Mouse (Mus musculus) ES-E14 (cell line): ENCODE results near the gene Fry. TPM values are rescaled to one million over a fixed set of nuclear protein-coding genes. Genes with fewer than 3 reads are reported as not detected.

ENCODE experiments used
- DNase-seq: peaks from one replicate; pipeline ENCODE4 v3.0.0-alpha.2; 2013; ENCODE audit warnings: low read depth, low spot score
- H3K27ac ChIP-seq: 2 replicates; pipeline ENCODE4 v1.5.1; 2012; ENCODE audit warnings: low read depth, mild to moderate bottlenecking, low read length, moderate library complexity, mixed read lengths; ENCODE audit not compliant: poor library complexity, insufficient read depth, severe bottlenecking
- H3K36me3 ChIP-seq: 2 replicates; pipeline ENCODE4 v1.6.1; 2012; ENCODE audit warnings: mild to moderate bottlenecking, low read length, moderate library complexity, mixed read lengths; ENCODE audit not compliant: control insufficient read depth, poor library complexity, insufficient read depth, severe bottlenecking
- H3K4me1 ChIP-seq, 2 experiments: fragments of 150-350 bp in 1 of 2; sonication (generic) in 1 of 2; 2 replicates each; pipeline ENCODE4 v1.6.1; 2012; ENCODE audit warnings: low read length in 2 of 2, mild to moderate bottlenecking in 1 of 2, mixed read lengths in 1 of 2; ENCODE audit not compliant: control insufficient read depth in 2 of 2, insufficient read depth in 2 of 2, poor library complexity in 1 of 2
- H3K4me3 ChIP-seq, 2 experiments: fragments of 150-350 bp in 1 of 2; sonication (generic) in 1 of 2; 2 replicates each; pipeline ENCODE4 v1.5.1; 2012; ENCODE audit warnings: low read length in 2 of 2, low read depth in 1 of 2, mild to moderate bottlenecking in 1 of 2, mixed read lengths in 1 of 2; ENCODE audit not compliant: insufficient read depth in 1 of 2, poor library complexity in 1 of 2, severe bottlenecking in 1 of 2
- H3K9ac ChIP-seq: 2 replicates; pipeline ENCODE4 v1.6.1; 2012; ENCODE audit warnings: low read depth, mild to moderate bottlenecking, low read length, mixed read lengths; ENCODE audit not compliant: poor library complexity, insufficient read depth, severe bottlenecking
- H3K9me3 ChIP-seq: fragments of 150-350 bp; sonication (generic); 2 replicates; pipeline ENCODE4 v1.6.1; 2012; ENCODE audit warnings: low read depth, mild to moderate bottlenecking, low read length; ENCODE audit not compliant: control insufficient read depth, insufficient read depth
- CHD2 ChIP-seq: IDR thresholded peaks from 2 replicates; pipeline ENCODE4 v1.6.1; 2014; ENCODE audit warnings: mild to moderate bottlenecking, low read depth, low read length, inconsistent platforms
- HCFC1 ChIP-seq: IDR thresholded peaks from 2 replicates; pipeline ENCODE4 v1.6.1; 2012; ENCODE audit warnings: low read length, inconsistent platforms, borderline replicate concordance; ENCODE audit not compliant: insufficient read depth
- MAFK ChIP-seq: IDR thresholded peaks from 2 replicates; pipeline ENCODE4 v1.6.1; 2014; ENCODE audit warnings: mild to moderate bottlenecking, low read depth, low read length, inconsistent platforms; ENCODE audit not compliant: insufficient read depth
- ZC3H11A ChIP-seq: IDR thresholded peaks from 2 replicates; pipeline ENCODE4 v1.6.1; 2012; ENCODE audit warnings: low read depth, mild to moderate bottlenecking, inconsistent platforms, low read length, borderline replicate concordance
- ZNF384 ChIP-seq: IDR thresholded peaks from 2 replicates; pipeline ENCODE4 v1.6.1; 2012; ENCODE audit warnings: low read depth, low read length, inconsistent platforms
- in situ Hi-C, 2 experiments: fragments of 600-800 bp; cut with MboI; formaldehyde crosslinking; loops; one replicate each; pipeline ENCODE4 v1.15.1; 2025; ENCODE audit warnings: low sequenced_read_pairs in 2 of 2, inconsistent platforms in 1 of 2; ENCODE audit not compliant: unreplicated experiment in 2 of 2
- total RNA-seq: library from RNA; depleted of rRNA; stranded (reverse); fragments of 300-350 nt; gene quantifications from 2 replicates; pipeline ENCODE4 v1.2.3, GENCODE M21; 2012

The Fry gene
- total RNA-seq, 1 experiment, result 8.4 TPM

DNA sequence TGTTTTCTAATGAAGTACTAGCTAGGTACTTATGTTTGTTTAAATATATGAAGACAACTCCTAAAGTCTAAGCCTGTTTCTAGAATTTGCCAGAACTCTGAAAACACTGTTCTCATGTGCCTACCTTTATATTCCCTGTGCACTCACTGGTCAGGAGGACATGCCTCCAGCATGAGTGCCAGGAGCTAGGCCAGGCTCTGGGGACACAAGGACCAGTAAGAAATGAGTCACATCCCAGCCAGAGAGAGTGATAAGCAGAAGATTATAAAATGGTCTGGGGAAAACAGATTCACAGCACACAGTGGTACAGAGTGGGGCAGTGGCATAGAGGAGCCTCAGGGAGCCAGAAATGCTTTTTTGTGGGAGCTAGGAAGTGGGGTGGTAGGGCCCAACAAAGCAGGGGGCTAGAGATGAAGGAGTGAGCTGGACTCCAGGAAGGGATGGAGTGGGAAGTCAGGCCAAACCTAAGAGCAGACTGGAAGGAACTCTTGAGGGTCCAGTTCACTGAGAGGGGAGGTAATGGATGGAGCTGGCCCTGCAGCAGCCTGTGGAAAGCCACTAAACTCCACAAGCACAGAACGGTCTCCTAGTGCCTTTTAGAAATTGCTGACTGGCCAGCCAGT lies 62.7 kb downstream of the Fry start:
- H3K9ac ChIP-seq, result no peak overlapping the region
- no peaks in the 10 kb centered on the region for H3K4me1 ChIP-seq
- H3K4me3 ChIP-seq, result no peak overlapping the region
- TF ChIP-seq ZNF384, result no peak
- TF ChIP-seq HCFC1, result no peak
- TF ChIP-seq ZC3H11A, result no peak
- no peak for TF ChIP-seq CHD2
- no peak for TF ChIP-seq MAFK
- no peaks in the 10 kb centered on the region for H3K36me3 ChIP-seq
- no peaks in the 10 kb centered on the region for H3K9me3 ChIP-seq
- no peak for DNase-seq
- in situ Hi-C loops, result no loop called here
- H3K27ac ChIP-seq, result no peak overlapping the region

DNA sequence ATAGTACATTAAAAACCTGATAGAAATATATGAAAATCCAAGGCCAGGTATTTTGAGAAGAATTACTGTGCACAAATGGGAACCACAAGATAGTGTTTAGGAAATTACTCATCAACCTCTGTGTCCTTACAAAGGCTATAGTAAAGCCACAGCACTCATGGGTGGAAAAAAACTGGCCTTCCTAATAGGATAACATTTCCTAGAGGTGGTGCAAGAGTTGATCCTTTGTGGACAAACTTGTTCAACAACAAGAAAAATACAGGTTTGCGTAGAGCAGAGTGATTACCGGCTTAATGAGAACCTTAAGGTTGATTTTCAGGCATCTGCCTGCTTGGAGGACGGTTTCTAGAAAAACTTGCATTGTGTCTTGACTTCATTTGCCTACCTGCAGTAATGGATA lies 66.5 kb downstream of the Fry start:
- Histone ChIP-seq H3K4me1 (no peaks in the 10 kb centered on the region), H3K4me3 (no peak overlapping the region), H3K9ac (no peak overlapping the region), H3K27ac (no peak overlapping the region), H3K9me3 (no peaks in the 10 kb centered on the region), H3K36me3 (no peaks in the 10 kb centered on the region)
- TF ChIP-seq ZNF384 (no peak), ZC3H11A (no peak), HCFC1 (no peak), CHD2 (no peak), MAFK (no peak)
- no peak for DNase-seq
- in situ Hi-C loops, result no loop called here

DNA sequence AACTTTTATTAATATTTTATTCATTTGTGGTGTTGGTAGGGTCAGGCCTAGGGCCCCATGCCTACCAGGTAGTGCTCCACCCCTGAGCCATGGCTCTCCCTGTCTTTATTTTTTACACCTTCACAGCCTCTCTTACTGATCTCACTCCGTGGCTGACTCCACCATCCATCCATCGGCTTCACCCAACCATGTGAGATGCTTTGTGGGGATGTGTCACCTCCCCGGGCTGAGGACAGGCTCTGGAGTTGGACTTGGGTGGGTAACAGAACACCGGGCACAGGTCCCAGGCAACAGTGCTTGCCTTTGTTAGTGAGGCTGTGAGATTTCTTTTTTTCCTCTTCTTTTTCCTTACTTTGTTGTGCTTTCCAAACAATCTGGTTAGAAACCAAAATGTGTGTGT lies 67.7 kb downstream of the Fry start:
- in situ Hi-C loops, result no loop called here
- no peaks in the 10 kb centered on the region for H3K9me3 ChIP-seq
- no peaks in the 10 kb centered on the region for H3K4me1 ChIP-seq
- no peak for DNase-seq
- H3K36me3 ChIP-seq, result no peaks in the 10 kb centered on the region
- no peak overlapping the region for H3K9ac ChIP-seq
- no peak overlapping the region for H3K4me3 ChIP-seq
- TF ChIP-seq ZNF384 (no peak), MAFK (no peak), CHD2 (no peak), HCFC1 (no peak)
- H3K27ac ChIP-seq, result no peak overlapping the region

DNA sequence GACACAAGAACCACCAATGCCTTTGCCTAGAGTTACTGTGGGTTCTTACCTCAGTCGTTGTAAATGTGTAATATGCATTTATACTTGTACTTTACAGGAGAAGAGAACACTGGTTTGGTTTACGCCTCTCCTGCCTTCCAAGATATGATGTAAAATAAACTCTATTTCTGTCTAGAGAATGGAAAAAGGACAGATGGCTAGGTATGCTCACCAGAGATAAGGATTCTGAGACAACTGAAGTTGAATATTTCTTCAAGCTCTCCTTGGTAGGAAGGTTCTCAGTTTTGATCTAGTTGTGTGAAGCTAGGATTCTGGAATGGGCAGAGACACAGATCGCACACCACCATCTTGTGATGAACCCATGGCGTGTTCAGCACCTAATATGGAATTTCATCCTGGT lies 68.2 kb downstream of the Fry start:
- TF ChIP-seq ZC3H11A (no peak), MAFK (no peak), HCFC1 (no peak), CHD2 (no peak), ZNF384 (no peak)

GRCm38 (mm10) chr5:150188031-150188430 lies 69.6 kb downstream of the Fry start:
- no peak for TF ChIP-seq HCFC1
- TF ChIP-seq CHD2, result no peak
- no peak for TF ChIP-seq ZNF384
- no peak for TF ChIP-seq MAFK
- no peak for TF ChIP-seq ZC3H11A
- Histone ChIP-seq H3K4me1 (no peaks in the 10 kb centered on the region), H3K9me3 (no peaks in the 10 kb centered on the region), H3K27ac (no peak overlapping the region), H3K9ac (no peak overlapping the region), H3K36me3 (no peaks in the 10 kb centered on the region), H3K4me3 (no peak overlapping the region)
- in situ Hi-C loops, result no loop called here
- DNase-seq, result no peak

More for the DNA sequence above, 68.2 kb downstream of the Fry start:
- no peaks in the 10 kb centered on the region for H3K36me3 ChIP-seq
- DNase-seq, result no peak
- no peak overlapping the region for H3K27ac ChIP-seq
- H3K9ac ChIP-seq, result no peak overlapping the region
- no peaks in the 10 kb centered on the region for H3K9me3 ChIP-seq
- in situ Hi-C loops, result no loop called here
- no peaks in the 10 kb centered on the region for H3K4me1 ChIP-seq
- no peak overlapping the region for H3K4me3 ChIP-seq
